Mouse (Mus musculus): Measurements from ENCODE around the gene Nat9.

GRCm38 (mm10) chr11:115187224-115187639 lies 427 bp downstream of the Nat9 start, which contains the start of gene Tmem104:
- TF ChIP-seq GATA1 (IDR thresholded peaks at IDR 0.05; ENCODE audit: low read length) (no peak), TAL1 (IDR thresholded peaks at IDR 0.05; ENCODE audit: low read length) (no peak)
